Mouse (Mus musculus): ENCODE measurements at regions not wholly inside any gene's neighbourhood (a gene's known extent, or its start where the extent isn't known, plus 50 kb on each side); places are given as distances from the start of the nearest gene placed in this dataset.

- TF ChIP-seq CTCF (IDR thresholded peaks at IDR 0.05; ENCODE audit: low read depth, low read length) (no peak), GATA1 (IDR thresholded peaks at IDR 0.05; ENCODE audit: borderline replicate concordance, low read length) (no peak), POLR2AphosphoS5 (IDR thresholded peaks at IDR 0.05; ENCODE audit: insufficient replicate concordance, low read depth, low read length) (no peak)
These were observed 276.8 kb upstream of the 5730507C01Rik start for GRCm38 (mm10) chr12:18237549-18237948.
